Comparison of ENCODE assay signal across 16 mouse cellular contexts in the genomic region with DNA sequence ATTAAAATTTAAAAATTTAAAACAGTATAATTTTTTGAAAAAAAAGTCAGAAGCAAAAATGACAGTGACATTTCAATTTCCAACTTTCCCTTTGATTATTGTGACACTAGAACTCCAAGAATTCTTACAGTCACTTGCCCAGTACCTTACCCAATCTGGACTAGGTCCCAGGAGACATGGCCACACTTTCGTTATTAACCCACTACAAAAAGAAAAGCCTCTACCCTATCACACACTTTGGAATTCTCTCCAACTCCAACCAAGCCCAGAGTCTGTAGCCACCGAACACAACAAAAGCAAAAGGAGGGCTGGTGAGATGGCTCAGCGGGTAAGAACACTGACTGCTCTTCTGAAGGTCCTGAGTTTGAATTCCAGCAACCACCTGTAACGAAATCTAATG. TPM values are rescaled to one million over a fixed set of nuclear protein-coding genes. Genes with fewer than 3 reads are reported as not detected.
DNase-seq lines count a peak whose midpoint lies in the region.
"Had no signal": no experiment of that assay in that cellular context is flagged by ENCODE, and none has a peak within 500 bp of the region (broad histone marks: within the 10 kb centered on the region; RNA-seq: fewer than 3 reads in every experiment).

No protein-coding gene starts in this region.

- H3K4me1 ChIP-seq in heart, embryonic 10.5 days, result peaks cover 28% of the 10 kb centered on the region
- H3K4me1 ChIP-seq: forebrain, embryonic 13.5 days; forebrain, embryonic 15.5 days had no signal

- 90% methylated on average over 4 of the region's 4 CpGs for WGBS in heart, embryonic 10.5 days

- intact Hi-C loops in heart, postnatal 36 days (cut with DNase I), result no loop called here

- no peaks in the 10 kb centered on the region for H3K9me3 ChIP-seq in heart, embryonic 10.5 days
- H3K9me3 ChIP-seq: embryonic facial prominence, embryonic 12.5 days; forebrain, embryonic 13.5 days; forebrain, embryonic 15.5 days had no signal

- H3K4me3 ChIP-seq in heart, embryonic 10.5 days, result no peak overlapping the region
- H3K4me3 ChIP-seq: embryonic facial prominence, embryonic 10.5 days; embryonic facial prominence, embryonic 12.5 days; forebrain, embryonic 13.5 days; forebrain, embryonic 15.5 days had no signal

- no peaks in the 10 kb centered on the region for H3K27me3 ChIP-seq in heart, embryonic 10.5 days (ENCODE audit: insufficient read depth, poor library complexity, severe bottlenecking)
- H3K27me3 ChIP-seq: embryonic facial prominence, embryonic 12.5 days had no signal

- peak; percentile 49 for DNase-seq in adrenal gland, postnatal 14 days
- DNase-seq in adrenal gland, adult 8-10 months, result no peak
- DNase-seq in heart, embryonic 10.5 days (ENCODE audit: low spot score), result peak; percentile 42
- DNase-seq in heart, postnatal 36 days, result no peak
- DNase-seq in retina, embryonic 14.5 days (ENCODE audit: low spot score), result no peak
- DNase-seq: adrenal gland, postnatal 36 days; cerebellum, adult 11-12 months; cerebellum, adult 2 months; cerebellum, adult 9-10 months; cerebellum, postnatal 10 days; cerebellum, postnatal 25 days; forebrain, postnatal 0 days had no signal

- no peak overlapping the region for H3K27ac ChIP-seq in heart, embryonic 10.5 days
- H3K27ac ChIP-seq: embryonic facial prominence, embryonic 10.5 days; embryonic facial prominence, embryonic 12.5 days; forebrain, embryonic 13.5 days; forebrain, embryonic 15.5 days had no signal

- H3K36me3 ChIP-seq in heart, embryonic 10.5 days, result peaks cover 30% of the 10 kb centered on the region
- H3K36me3 ChIP-seq: embryonic facial prominence, embryonic 10.5 days; embryonic facial prominence, embryonic 12.5 days; forebrain, embryonic 15.5 days had no signal

RNA-seq across cellular contexts. Expression of gene Msrb3, which starts 7.8 kb away (rescaled TPM):
- total RNA-seq in adrenal gland, postnatal 14 days (2021), result 37.0 and 40.0 TPM in 2 replicates
- total RNA-seq in adrenal gland, adult 8-10 months (2022), result 10 to 100 TPM; 50.2 to 86.6 (median 67.3) TPM
- polyA plus RNA-seq in heart, embryonic 10.5 days (2016; fragmentation: Nextera tagmentation; extraction: Ambion mirVana), result 15.4 and 20.6 TPM in 2 replicates
- 10 to 100 TPM; 84.0 to 89.1 TPM for total RNA-seq in heart, postnatal 36 days (2021)

Comparison
In these comparisons a context has a peak if more than half of its experiments do, and no peak if none do; other contexts are left out.
1. DNase-seq: peak in adrenal gland, postnatal 14 days (single experiment) and heart, embryonic 10.5 days (single experiment); none in adrenal gland, adult 8-10 months (single experiment), heart, postnatal 36 days (0 of 2) and retina, embryonic 14.5 days (single experiment).